Mouse (Mus musculus): ENCODE measurements around the gene Kdelr2.

The Kdelr2 gene

GRCm38 (mm10) chr5:143471165-143471546 lies 67.5 kb downstream of the Kdelr2 start:
- DNase-seq (ENCODE audit: low read depth) = no peak
